Mouse (Mus musculus) v-Abl transformed pro-B cells (cell line): ENCODE measurements around the gene Tshz3.

Experiments used
- in situ Hi-C, 2 experiments: fragments of 400-800 bp; cut with MboI; formaldehyde crosslinking; loops; one replicate each; pipeline ENCODE4 v1.15.1; 2025; ENCODE audit not compliant: unreplicated experiment in 2 of 2

The Tshz3 gene

DNA sequence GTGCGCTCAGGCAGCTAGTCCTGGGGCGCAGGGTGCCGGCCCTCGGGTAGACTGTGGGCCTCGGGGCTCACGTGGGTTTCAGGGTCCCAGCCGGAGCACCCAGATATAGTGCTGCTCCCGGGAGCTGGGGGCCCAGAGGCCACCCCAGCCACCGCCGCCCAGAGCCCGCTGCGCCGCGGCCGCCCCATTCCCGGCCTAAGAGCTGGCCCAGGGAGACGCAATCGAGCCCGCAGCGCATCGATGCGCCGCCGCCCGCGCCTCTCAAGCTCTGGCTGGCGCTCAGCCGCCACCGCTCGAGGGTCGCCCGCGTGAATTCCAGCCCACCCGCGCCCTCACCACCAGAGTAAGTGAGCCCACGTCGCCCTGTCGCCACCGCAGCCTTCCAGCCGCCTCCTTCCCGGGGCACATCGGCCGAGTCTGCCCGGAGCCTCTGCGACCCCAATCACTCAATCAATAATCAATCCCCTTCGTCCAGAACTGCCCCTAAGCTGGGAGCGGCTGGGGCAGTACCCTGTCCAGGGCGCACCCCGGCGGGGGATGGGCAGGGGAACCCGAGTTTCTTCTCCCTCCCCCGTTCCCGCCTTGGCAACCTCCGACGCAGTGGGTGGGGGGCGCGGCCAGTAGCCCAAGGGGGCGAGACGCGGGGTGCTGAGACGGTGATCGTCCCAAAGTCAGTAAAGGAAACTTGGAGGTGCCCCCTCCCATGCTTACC lies 1.4 kb upstream of the Tshz3 start:
- in situ Hi-C loops: no loop called here

DNA sequence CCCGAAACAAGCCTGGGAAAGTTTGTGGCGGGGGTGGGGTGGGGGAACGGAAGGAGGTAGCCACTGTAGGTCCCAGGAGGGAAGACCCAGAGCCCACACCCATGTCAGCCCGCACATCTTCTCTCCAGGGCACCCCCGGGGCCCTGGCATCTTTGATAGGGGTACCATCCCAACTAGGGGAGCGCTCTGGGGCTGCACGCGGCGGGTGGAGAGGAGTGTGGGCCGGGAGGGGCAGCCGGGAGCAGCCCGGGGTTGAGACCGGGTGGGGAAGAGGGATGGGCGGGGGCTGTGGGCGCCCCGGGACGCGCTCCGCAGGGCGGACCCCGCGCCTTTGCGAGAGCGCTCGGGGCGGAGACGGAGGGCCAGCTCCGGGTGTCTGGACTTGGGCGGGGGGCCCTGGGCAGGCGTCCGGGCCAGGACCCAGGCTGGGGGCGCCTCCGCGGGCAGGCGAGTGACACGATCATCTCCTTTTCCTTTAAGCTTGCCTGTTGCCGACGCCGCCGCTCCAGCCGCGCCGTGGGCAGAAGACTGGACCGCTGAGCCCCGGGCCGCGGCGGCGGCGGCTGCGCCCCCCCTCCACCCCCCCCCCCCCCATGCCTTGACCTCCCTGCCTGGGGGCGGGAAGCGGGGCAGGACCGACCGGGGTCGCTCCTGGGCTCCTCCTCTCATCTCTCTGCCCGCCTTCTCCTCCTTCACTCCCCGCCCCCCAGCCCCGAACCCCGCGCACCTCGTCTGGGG lies 631 bp upstream of the Tshz3 start:
- in situ Hi-C loops: no loop called here

DNA sequence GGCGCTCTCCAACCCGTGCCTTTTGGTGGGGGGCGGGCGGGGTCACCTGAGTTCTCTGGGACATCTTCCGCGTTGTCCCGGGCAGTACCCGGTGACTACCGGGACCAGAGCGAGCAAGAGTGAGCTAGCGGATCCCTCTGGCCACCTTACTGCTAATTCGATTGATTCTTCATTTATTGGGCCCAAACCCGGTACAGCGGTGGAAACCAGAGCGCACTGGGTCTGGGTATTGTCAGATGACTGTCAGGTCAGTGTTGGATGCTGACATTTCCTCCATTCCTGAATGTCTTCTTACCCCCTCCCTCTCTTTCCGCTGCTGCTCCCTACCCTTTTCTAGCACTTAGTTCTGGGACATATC lies 650 bp downstream of the Tshz3 start:
- in situ Hi-C loops: no loop called here

DNA sequence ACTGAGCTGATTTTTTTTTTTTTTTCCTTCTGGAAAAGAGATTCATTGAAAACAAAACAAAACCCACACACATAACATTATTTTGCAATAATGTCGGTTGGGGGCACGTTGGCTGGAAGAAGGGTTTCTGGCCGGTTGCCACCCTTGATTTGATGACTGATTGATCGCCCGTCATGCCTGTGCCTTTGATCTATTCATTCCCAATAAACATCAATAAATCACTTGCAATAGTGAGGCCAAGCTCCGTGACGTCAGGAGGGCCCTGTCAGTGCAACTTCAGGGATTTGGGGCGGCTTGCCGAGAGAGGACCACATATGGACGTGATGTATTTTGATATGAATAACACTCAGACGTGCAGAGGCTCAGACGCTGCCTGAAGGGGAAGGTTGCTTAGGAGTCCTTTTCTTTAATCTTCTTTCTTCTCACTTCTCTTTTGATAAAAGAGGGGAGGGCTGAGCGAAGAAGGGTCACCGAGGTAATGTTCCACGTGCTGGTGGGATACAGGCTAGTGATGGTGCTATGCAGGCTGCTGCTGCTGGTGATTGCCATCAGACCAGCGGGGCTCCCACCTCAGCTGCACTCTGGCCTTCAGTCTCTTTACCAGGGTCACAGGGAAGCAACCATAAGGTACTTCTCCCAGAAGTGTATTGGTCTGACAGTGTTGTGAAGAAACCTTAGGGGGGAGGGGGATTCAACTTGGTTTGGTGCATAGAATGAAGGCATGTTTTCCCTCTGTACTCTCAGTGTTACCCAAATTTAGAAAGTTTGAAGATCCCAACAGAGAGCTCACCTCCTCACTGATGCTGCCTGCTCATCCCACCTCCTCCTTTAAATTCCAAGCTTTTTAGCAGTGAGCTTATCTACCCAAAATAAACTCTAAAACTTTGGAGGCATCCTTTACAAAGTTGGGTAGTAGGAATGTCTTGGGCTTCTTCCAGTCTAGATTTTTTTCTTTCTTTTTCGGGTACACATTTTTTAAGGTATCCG lies 1.4 kb downstream of the Tshz3 start:
- in situ Hi-C loops: no loop called here

DNA sequence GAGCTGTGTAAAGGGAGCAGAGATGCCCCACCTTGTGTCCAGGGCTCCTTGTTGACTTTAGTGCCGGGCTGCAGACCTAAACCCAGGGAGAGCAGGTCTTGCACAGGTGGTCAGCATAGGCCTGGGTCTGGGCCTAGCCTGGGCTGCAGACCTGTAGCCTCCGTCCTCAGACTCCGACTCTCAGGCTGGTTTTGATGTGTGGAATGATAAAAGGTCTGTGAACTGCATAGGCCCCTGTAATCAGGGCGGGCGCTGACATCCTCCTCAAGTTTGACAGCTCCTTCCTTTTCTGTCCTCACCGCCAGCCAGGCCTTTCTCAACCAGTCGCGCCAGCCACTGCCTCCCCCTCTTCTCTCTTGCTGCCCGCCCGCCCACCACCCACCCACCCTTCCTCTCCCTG lies 8.7 kb downstream of the Tshz3 start:
- in situ Hi-C loops: no loop called here

DNA sequence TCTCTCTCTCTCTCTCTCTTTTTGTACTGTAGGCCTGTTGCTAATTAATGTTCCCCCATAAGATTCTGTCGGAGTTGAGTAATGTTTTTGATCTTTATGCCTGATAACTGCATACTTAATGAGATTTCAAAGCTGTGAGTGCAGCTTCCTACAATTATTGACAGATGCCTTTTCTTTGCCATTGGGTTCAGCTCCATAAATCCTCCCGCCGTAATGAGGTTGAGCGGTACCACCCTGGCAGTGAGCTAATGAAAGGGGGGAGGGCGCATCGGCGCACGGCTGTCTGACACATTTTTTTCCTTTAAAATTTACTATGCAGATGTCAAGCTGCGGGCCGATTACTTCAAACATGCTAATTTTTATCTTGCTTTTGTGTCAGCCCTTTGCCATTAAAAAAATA lies 9.3 kb downstream of the Tshz3 start:
- in situ Hi-C loops: no loop called here

DNA sequence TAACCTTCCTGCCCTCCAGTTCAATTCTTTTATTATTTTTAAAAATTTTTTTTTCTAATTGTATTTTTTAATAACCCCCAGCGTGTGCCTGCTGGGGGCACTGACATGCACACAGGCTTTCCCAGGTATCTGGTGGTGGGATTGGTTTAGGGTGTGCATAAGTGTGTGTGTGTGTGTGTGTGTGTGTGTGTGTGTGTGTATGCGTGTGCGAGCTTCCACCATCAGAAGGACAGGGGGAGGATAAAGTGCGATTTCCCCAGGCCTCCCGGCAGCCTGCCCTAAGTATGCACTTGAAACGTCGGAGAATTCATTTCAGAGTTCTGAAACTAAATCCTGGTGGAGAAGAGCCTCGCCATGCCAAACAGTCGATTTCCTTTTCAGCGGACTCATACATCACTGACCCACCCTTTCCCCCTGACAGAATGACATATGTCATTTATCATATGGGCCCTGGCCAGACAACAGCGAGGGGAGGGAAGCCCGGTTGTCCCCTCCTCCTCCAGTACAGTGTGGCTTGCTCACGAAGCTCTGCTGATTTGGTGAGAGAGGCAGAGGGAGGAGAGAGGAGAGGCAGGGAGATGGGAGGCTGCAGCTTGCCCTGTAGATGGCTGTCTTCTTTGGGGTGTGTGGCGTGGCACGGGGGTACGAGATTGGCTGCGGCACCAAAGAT lies 9.9 kb downstream of the Tshz3 start:
- in situ Hi-C loops: no loop called here

DNA sequence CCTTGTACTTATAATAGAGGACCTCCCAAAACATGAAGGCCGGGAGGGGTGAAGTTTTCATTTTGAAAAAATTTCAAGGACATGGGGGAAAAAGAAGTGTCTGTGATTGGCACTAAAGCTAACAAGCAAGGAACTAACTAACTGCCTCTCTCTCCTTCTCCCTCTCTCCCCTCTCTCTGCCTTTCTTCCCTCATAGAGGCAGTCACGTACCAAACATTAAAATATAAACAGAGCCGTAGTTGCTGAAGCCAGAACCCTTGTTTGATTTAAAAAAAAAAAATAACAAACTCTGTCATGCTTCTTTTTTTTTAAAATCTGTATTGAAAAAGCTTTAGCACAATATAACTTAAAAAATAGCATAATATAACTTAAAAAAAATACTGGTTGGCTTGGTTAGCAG lies 10.9 kb downstream of the Tshz3 start:
- in situ Hi-C loops: no loop called here

DNA sequence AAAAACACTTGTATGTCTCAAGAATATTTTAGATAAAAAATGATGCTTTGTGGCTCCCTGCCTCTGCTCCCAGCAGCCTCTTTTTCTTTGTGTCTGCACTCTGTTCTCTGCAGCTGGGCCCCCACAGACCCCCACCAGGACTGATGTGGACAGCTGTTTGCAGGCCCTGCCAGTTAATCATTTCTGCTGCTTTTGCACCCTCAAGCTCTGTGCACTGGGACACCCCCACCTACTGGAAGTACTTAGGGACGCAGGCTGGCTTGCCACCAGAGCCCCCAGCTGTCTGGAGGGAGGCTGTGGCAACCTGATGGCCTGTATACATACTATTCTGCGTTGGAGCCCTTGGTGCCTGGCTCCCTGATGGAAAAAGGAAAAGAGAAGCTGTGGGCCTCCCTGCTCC lies 11.3 kb downstream of the Tshz3 start:
- in situ Hi-C loops: no loop called here

DNA sequence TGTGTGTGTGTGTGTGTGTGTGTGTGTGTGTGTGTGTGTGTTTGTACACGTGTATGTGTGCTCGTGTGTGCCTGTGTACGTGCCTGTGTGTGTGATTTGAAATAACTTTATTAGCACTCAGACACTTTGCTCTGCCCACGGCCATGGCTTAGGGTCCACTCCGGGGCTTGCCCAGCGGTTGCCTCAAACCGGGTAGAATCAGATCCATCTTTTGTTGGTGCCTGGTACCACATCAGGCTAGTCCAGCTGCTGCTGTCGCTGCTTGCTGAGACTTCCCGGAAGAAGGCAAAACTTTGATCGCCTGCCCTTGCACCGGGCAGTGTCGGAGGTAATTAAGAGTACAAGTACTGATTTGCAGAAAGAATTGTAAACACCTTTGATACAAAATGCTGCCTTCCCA lies 12.1 kb downstream of the Tshz3 start:
- in situ Hi-C loops: no loop called here

DNA sequence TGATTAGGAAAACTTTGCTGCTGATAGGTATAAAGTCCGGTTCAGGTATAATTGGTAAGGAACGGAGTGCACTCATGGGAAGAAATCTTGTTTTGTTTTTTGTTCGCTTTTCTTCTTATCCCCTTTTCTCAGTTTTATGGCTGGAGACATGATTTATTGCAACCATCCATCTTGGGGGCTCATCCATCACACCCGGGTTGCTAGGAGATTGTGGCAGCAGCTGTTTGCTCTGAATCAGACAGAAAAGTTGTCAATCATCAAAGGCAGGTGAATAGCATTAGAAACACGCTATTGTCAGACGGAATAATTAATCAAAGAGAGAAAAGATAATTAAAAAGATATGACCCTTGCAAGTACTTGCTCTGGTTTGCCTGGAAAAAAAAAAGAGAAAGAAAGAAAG lies 12.5 kb downstream of the Tshz3 start:
- in situ Hi-C loops: no loop called here

DNA sequence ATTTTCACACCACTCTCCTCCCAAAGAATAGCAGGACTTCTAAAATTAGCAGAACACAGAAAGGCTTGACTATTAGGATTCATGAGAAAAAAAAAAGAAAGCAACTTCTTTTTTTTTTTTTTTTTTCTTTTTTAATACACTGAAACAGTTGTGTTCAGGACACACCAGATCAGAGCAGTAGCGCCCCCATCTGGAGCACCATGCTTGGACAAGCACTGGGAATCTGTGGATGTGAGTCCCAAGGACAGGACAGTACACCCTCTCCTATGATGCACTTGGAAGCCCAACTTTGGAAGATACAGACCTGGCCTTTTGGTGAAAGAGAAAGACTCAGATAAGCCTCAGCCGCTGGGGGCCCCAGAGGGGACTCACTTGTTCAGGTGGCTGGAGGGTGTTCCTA lies 13.8 kb downstream of the Tshz3 start:
- in situ Hi-C loops: no loop called here

DNA sequence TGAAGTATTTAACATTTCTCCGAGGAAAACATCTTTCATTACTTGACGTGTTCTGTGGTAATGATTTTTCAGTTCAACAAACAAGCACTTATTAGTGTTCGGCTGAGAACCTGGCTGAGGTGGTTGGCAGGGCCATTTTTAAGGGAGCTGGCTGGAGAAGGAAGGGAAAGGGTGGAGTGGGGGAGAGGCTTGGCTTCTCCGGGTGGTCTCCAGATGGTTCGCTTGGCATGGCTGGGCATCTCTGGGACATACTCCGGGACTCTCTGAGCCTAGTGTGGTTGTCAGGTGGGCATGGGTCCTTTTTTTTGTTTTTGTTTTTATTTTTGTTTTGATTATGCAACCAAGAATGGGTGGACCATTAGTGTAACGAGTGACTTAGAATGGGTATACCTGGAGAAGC lies 16.4 kb downstream of the Tshz3 start:
- in situ Hi-C loops: no loop called here

DNA sequence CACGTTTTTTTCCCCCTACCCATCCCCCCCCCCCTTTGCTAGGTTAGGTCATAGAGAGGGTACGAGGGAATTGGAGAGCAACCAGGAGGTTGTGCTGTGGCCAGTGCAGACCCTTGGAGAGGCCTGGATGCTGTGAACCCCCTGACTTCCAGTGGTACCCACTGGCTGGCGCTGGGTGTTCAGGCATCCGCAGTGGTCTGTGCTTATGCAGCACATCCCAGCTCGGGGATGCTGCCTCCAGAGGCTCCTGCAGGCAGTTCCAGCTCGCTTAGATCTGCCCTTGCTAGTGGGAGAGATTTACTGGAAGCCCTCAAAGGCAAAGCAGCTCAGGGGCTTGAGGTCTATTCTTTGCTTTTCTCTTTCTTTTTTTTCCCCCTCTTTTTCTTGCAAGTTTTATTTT lies 19.3 kb downstream of the Tshz3 start:
- in situ Hi-C loops: no loop called here

DNA sequence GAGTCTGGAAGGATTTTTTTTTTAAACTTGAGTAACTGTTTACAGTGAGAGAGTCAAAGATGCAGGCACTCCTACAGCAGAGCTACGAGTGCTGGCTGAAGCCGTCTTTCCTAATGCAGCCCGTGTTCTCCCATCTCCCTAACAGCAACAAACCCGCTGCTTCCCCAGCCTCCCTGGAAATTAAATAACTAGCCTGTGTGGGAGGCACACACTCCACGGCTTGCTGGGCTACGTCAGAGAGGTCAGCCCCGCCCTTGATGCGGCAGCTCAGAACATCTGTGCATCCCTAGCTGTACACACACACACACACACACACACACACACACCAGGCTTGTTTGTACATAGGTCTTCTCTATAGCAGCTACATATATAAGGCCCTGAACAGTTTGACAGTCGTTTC lies 22.9 kb downstream of the Tshz3 start:
- in situ Hi-C loops: no loop called here

DNA sequence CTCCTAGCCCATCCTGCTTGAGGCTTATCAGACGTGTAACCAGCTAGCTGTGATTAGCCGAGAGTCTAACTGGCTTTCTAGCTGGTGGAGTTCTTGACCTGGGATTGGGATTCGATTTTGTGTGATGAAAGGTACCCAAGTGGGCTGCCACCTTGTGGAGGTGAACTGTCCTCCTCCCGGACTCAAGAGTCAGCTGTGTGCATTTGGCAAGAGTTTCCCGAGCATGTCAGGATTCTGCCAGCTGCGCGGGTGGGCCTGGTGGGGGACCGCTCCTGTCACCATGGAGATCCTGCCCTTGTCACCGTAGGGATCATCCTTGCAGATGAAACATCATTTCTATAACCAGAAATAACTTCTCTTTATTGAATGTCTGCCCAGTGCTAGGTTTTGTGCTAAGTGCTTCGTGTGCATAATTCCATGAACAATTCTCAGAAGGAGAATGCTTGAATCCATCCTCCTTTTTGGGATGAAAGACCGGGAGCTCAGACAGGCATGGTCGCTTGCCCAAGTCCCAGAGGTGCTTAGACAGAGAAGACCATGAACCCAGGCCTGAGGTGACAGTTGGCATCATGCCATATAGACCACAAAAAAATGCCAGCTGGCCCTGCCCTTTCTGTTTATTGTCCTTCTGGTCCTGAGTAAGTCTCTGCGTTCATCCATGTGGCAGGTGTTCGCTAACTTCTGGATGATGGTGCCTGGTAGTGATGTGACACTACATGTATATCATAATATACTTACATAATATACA lies 38.6 kb downstream of the Tshz3 start:
- in situ Hi-C loops: no loop called here

DNA sequence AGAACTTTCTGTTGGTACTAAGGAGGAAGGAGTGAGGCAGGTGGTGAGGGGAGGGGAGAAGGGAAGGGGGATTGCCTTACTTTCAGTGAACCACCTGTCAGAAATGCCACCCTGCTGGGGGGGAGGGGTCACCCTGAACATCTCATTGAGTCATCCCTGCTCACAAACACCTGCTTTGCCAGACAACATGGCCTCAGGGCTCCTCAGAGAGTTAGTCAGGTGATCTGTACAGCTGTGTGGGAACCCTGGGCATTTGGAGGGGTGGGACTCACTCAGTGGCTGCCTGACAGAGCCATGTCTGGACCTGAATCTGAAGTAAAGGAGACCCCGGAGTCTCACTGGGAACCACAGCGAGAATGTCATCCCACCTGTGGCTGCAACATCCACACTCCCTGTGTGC lies 53.6 kb downstream of the Tshz3 start:
- in situ Hi-C loops: no loop called here

DNA sequence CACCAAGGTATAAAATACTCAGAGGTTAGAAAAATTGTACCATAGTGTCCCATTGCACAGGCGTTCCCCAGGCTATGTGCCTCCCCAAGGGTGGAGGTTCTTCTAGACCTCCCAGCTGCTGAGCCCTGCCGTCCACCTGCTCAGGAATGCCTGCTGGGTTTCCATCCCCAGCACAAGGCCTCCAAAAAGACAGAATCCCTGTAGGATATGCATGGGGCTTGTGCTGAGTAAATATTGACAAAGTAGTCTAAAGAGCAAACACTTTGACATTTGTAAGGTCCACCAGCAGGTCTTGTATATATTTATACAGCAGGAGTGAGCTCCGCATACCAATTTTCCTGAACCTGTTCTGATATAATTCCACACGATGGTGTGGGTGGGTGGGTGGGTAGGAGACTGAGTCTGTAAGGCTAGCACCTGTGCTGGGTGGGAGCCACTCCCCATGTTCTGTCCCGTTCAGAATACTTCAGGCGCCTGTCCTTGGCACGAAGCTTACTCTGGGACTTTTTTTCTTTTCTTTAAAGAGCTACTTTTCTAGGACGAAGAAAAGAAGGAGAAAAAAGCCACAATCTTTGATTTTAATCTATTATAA lies 69.7 kb downstream of the Tshz3 start:
- in situ Hi-C loops: no loop called here

DNA sequence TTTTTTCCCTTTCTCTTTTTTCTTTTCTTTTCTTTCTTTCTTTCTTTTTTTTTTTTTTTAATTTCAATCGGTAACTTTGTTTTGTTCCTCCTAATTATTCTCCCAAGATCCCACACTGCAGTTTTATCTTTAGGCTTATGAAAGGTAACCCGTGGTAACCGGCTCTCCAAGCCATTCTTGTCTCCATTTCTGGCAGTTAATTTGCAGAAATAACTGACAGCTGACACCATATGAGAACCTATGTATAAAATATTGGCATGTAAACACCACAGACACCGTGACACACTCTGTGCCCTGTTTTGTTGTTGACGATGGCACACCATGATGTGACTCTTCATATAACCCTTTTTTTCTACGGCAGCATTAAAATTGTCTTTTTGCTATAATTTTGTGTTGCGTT lies 75.2 kb downstream of the Tshz3 start:
- in situ Hi-C loops: no loop called here

DNA sequence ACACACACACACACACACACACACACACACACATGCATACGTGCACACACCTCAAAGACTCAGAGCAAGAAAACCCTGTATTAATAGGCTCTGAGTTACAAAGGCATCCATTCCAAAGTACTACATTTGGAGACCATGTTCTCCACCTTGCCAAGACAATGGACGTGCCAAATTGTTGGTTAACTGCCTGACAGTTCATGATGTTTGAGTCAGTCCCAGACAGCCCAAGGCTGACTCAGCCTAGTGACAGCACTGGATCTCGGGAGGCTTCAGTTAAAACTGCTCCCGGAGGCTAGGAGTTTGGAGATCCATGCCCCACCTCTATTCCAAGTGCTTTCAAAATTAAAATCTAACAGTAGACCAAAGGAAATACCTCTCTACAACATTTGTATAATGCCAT lies 79.0 kb downstream of the Tshz3 start:
- in situ Hi-C loops: no loop called here
